Mouse (Mus musculus): ENCODE data around the gene Rabl3. TPM values are rescaled to one million over a fixed set of nuclear protein-coding genes. Genes with fewer than 3 reads are reported as not detected.

The Rabl3 gene
- polyA plus RNA-seq, 1 experiment from 2014 or later = 11.7 TPM

GRCm38 (mm10) chr16:37615429-37615828, 75.7 kb downstream of the Rabl3 start:
- in situ Hi-C loops (cut with MboI; ENCODE audit: low pct_unique_long_range_greater_than_20kb) = no loop called here
- ATAC-seq = peak; percentile 54
- DNase-seq (ENCODE audit: low read depth, low spot score) = peak; percentile 47
- CTCF ChIA-PET = interaction anchor here (1.0 to 1.4 kb wide), 2 partner anchors 17 to 37 kb away, joined by 3 read pairs; no protein-coding TSS in a partner anchor
- no peaks in the 10 kb centered on the region for H3K27me3 ChIP-seq
- POLR2A ChIA-PET = no interaction called here
- no peak for TF ChIP-seq CTCF (IDR thresholded peaks at IDR 0.05)

DNA sequence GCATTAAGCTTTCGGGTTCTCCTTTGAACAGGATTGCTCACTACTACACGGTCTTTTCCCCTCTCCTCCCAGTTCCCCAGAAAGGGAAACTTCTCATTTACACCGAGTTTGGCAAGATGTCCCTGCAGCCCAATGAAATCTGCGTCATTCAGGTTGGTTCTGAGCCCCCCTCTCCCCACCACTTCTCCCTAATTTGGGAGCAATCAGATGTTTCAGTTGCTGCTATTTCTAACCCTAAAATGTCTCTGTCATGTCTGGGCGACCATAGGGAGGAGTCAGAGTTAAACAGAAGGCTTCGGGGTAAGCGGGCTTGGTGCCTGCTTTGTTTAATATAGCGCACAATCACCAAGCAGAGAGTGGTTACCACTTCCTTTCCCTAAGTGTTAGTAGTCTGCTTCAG, 76.4 kb downstream of the Rabl3 start:
- ChIA-PET POLR2A (no interaction called here), CTCF (interaction anchor here (1.4 kb wide), 1 partner anchor 17 kb away, joined by 3 read pairs; no protein-coding TSS in a partner anchor)
- DNase-seq (ENCODE audit: low read depth, low spot score) (no peak), ATAC-seq (no peak)
- in situ Hi-C loops (cut with MboI; ENCODE audit: low pct_unique_long_range_greater_than_20kb) = no loop called here
- no peaks in the 10 kb centered on the region for H3K27me3 ChIP-seq
- no peak for TF ChIP-seq CTCF (IDR thresholded peaks at IDR 0.05)

- no peaks in the 10 kb centered on the region for H3K27me3 ChIP-seq
- no peak for DNase-seq (ENCODE audit: low read depth, low spot score)
- ChIA-PET POLR2A (no interaction called here), CTCF (interaction anchor here (0.8 to 2.8 kb wide), 2 partner anchors 12 to 13 kb away, joined by 3 to 8 read pairs; no protein-coding TSS in a partner anchor)
- no peak for TF ChIP-seq CTCF (IDR thresholded peaks at IDR 0.05)
- in situ Hi-C loops (cut with MboI; ENCODE audit: low pct_unique_long_range_greater_than_20kb) = no loop called here
- ATAC-seq = no peak
These were observed 78.0 kb downstream of the Rabl3 start for GRCm38 (mm10) chr16:37617695-37618094.

Other genes starting within 250 kb of the Rabl3 start
- 0.12 TPM for gene Stxbp5l, start 154.9 kb upstream of the Rabl3 start, polyA plus RNA-seq (2021)
- 17.4 TPM for gene Gtf2e1, start 96 bp upstream of the Rabl3 start, polyA plus RNA-seq (2021)
- 0.09 TPM for gene Hgd, start 40.3 kb downstream of the Rabl3 start, polyA plus RNA-seq (2021)
- 32.2 TPM for gene Ndufb4, start 114.6 kb downstream of the Rabl3 start, polyA plus RNA-seq (2021)
- 283 TPM for gene Fstl1, start 237.0 kb downstream of the Rabl3 start, polyA plus RNA-seq (2021)

Measured in Patski (cell line).